Mouse (Mus musculus): Measurements from ENCODE around the gene Sod3. TPM values are rescaled to one million over a fixed set of nuclear protein-coding genes. Genes with fewer than 3 reads are reported as not detected.

The Sod3 gene
- 70.5 and 71.0 TPM in 2 replicates for polyA plus RNA-seq (2015; fragmentation: Nextera tagmentation; extraction: Ambion mirVana)

- H3K4me2 ChIP-seq (ENCODE audit: low read length) = peak within 1 kb of the TSS; percentile 36
- H3K36me3 ChIP-seq (ENCODE audit: insufficient read depth, low read length) = no peaks in the 10 kb centered on the region
- peak; percentile 63; the same call in 1 of the 2 replicates for ATAC-seq (replicated peaks; ENCODE audit: low FRiP score, low read depth)
- H3K9ac ChIP-seq (ENCODE audit: low read depth, low read length) = 0 out of 2 replicates have a peak within 1 kb of the TSS, but pooled peaks have one; percentile 13
- peak within 1 kb of the TSS; percentile 18; the same call in 1 of the 2 replicates for H3K4me3 ChIP-seq (replicated peaks; ENCODE audit: low read depth, low read length)
- WGBS = 12% methylated on average over 11 of the region's 11 CpGs
- peak; percentile 73 for DNase-seq (ENCODE audit: low spot score)
- H3K27ac ChIP-seq = peak within 1 kb of the TSS; percentile 66
- 0 out of 2 replicates have a peak, but pooled peaks cover 9% of the 10 kb centered on the region for H3K4me1 ChIP-seq (replicated peaks; ENCODE audit: insufficient read depth, low read length)
- H3K9me3 ChIP-seq (replicated peaks; ENCODE audit: low read length) = no peaks in the 10 kb centered on the region
- H3K27me3 ChIP-seq (ENCODE audit: insufficient read depth, low read length) = no peaks in the 10 kb centered on the region
- no peak for TF ChIP-seq CTCF (IDR thresholded peaks at IDR 0.05; ENCODE audit: low read depth)
Observed at GRCm38 (mm10) chr5:52363468-52364150, at the start of gene Sod3. Gene Sod3, plus strand, starts transcription at chr5:52363791.

GRCm38 (mm10) chr5:52316926-52317325 lies 46.7 kb upstream of the Sod3 start:
- Histone ChIP-seq H3K4me3 (replicated peaks; ENCODE audit: low read depth, low read length) (no peak overlapping the region), H3K9ac (ENCODE audit: low read depth, low read length) (no peak overlapping the region), H3K36me3 (ENCODE audit: insufficient read depth, low read length) (no peaks in the 10 kb centered on the region), H3K4me1 (replicated peaks; ENCODE audit: insufficient read depth, low read length) (no peaks in the 10 kb centered on the region), H3K4me2 (ENCODE audit: low read length) (no peak overlapping the region), H3K27me3 (ENCODE audit: insufficient read depth, low read length) (no peaks in the 10 kb centered on the region), H3K9me3 (replicated peaks; ENCODE audit: low read length) (no peaks in the 10 kb centered on the region), H3K27ac (no peak overlapping the region)
- no peak for ATAC-seq (replicated peaks; ENCODE audit: low FRiP score, low read depth)
- DNase-seq (ENCODE audit: low spot score) = peak; percentile 14
- WGBS = 88% methylated on average over 7 of the region's 7 CpGs
- TF ChIP-seq CTCF (IDR thresholded peaks at IDR 0.05; ENCODE audit: low read depth) = no peak

- Histone ChIP-seq H3K4me3 (replicated peaks; ENCODE audit: low read depth, low read length) (no peak overlapping the region), H3K27me3 (ENCODE audit: insufficient read depth, low read length) (no peaks in the 10 kb centered on the region), H3K4me2 (ENCODE audit: low read length) (no peak overlapping the region), H3K36me3 (ENCODE audit: insufficient read depth, low read length) (no peaks in the 10 kb centered on the region), H3K9ac (ENCODE audit: low read depth, low read length) (no peak overlapping the region), H3K4me1 (replicated peaks; ENCODE audit: insufficient read depth, low read length) (no peaks in the 10 kb centered on the region), H3K9me3 (replicated peaks; ENCODE audit: low read length) (no peaks in the 10 kb centered on the region), H3K27ac (no peak overlapping the region)
- TF ChIP-seq CTCF (IDR thresholded peaks at IDR 0.05; ENCODE audit: low read depth) = no peak
- no peak for DNase-seq (ENCODE audit: low spot score)
- no peak for ATAC-seq (replicated peaks; ENCODE audit: low FRiP score, low read depth)
- 45% methylated on average over 8 of the region's 8 CpGs for WGBS
Observed at GRCm38 (mm10) chr5:52319499-52319898, 44.1 kb upstream of the Sod3 start.

GRCm38 (mm10) chr5:52332120-52332519 lies 31.5 kb upstream of the Sod3 start:
- DNase-seq (ENCODE audit: low spot score) (no peak), ATAC-seq (replicated peaks; ENCODE audit: low FRiP score, low read depth) (no peak)
- Histone ChIP-seq H3K9ac (ENCODE audit: low read depth, low read length) (no peak overlapping the region), H3K27me3 (ENCODE audit: insufficient read depth, low read length) (no peaks in the 10 kb centered on the region), H3K4me1 (replicated peaks; ENCODE audit: insufficient read depth, low read length) (no peaks in the 10 kb centered on the region), H3K4me3 (replicated peaks; ENCODE audit: low read depth, low read length) (no peak overlapping the region), H3K36me3 (ENCODE audit: insufficient read depth, low read length) (no peaks in the 10 kb centered on the region), H3K4me2 (ENCODE audit: low read length) (no peak overlapping the region), H3K27ac (no peak overlapping the region), H3K9me3 (replicated peaks; ENCODE audit: low read length) (no peaks in the 10 kb centered on the region)
- no peak for TF ChIP-seq CTCF (IDR thresholded peaks at IDR 0.05; ENCODE audit: low read depth)
- WGBS = 50% methylated on average over 8 of the region's 8 CpGs

- Histone ChIP-seq H3K36me3 (ENCODE audit: insufficient read depth, low read length) (no peaks in the 10 kb centered on the region), H3K9me3 (replicated peaks; ENCODE audit: low read length) (no peaks in the 10 kb centered on the region), H3K4me2 (ENCODE audit: low read length) (no peak overlapping the region), H3K4me1 (replicated peaks; ENCODE audit: insufficient read depth, low read length) (no peaks in the 10 kb centered on the region), H3K27me3 (ENCODE audit: insufficient read depth, low read length) (no peaks in the 10 kb centered on the region), H3K4me3 (replicated peaks; ENCODE audit: low read depth, low read length) (no peak overlapping the region), H3K9ac (ENCODE audit: low read depth, low read length) (no peak overlapping the region), H3K27ac (no peak overlapping the region)
- ATAC-seq (replicated peaks; ENCODE audit: low FRiP score, low read depth) = no peak
- DNase-seq (ENCODE audit: low spot score) = no peak
- WGBS = 64% methylated on average over 3 of the region's 3 CpGs
- TF ChIP-seq CTCF (IDR thresholded peaks at IDR 0.05; ENCODE audit: low read depth) = no peak
Observed at GRCm38 (mm10) chr5:52335590-52335989, 28.0 kb upstream of the Sod3 start.

- no peak for TF ChIP-seq CTCF (IDR thresholded peaks at IDR 0.05; ENCODE audit: low read depth)
- 71% methylated on average over 2 of the region's 2 CpGs for WGBS
- DNase-seq (ENCODE audit: low spot score) (no peak), ATAC-seq (replicated peaks; ENCODE audit: low FRiP score, low read depth) (no peak)
- Histone ChIP-seq H3K27me3 (ENCODE audit: insufficient read depth, low read length) (no peaks in the 10 kb centered on the region), H3K9me3 (replicated peaks; ENCODE audit: low read length) (no peaks in the 10 kb centered on the region), H3K4me2 (ENCODE audit: low read length) (no peak overlapping the region), H3K4me3 (replicated peaks; ENCODE audit: low read depth, low read length) (no peak overlapping the region), H3K9ac (ENCODE audit: low read depth, low read length) (no peak overlapping the region), H3K4me1 (replicated peaks; ENCODE audit: insufficient read depth, low read length) (no peaks in the 10 kb centered on the region), H3K36me3 (ENCODE audit: insufficient read depth, low read length) (no peaks in the 10 kb centered on the region), H3K27ac (no peak overlapping the region)
Observed at GRCm38 (mm10) chr5:52339134-52339533, 24.5 kb upstream of the Sod3 start.

Data from kidney, postnatal 0 days (tissue).